Mouse (Mus musculus): ENCODE results near the gene Stac. TPM values are rescaled to one million over a fixed set of nuclear protein-coding genes. Genes with fewer than 3 reads are reported as not detected.
A peak's percentile ranks its signal among the peaks of the same experiment; 100 is the strongest.

Gene Stac
- 2.6 and 3.7 TPM in 2 replicates for polyA plus RNA-seq (2016; fragmentation: Nextera tagmentation; extraction: Ambion mirVana)

GRCm38 (mm10) chr9:111689680-111690483, at the start of gene Stac:
Stac (minus strand) TSS chr9:111690348.
- peak within 1 kb of the TSS; percentile 58 for H3K4me3 ChIP-seq
- H3K4me2 ChIP-seq (replicated peaks), result peak within 1 kb of the TSS; percentile 99
- no peaks in the 10 kb centered on the region for H3K9me3 ChIP-seq
- whole genome bisulfite sequencing, result 3% methylated on average over 60 of the region's 64 CpGs
- peak within 1 kb of the TSS; percentile 59 for H3K9ac ChIP-seq
- ATAC-seq (ENCODE audit: low FRiP score, low read depth), result peak; percentile 86
- H3K27ac ChIP-seq, result no peak within 1 kb of the TSS
- H3K36me3 ChIP-seq, result no peaks in the 10 kb centered on the region
- H3K27me3 ChIP-seq (replicated peaks), result peaks cover 19% of the 10 kb centered on the region
- H3K4me1 ChIP-seq, result peaks cover 11% of the 10 kb centered on the region; the same call in 1 of the 2 replicates

GRCm38 (mm10) chr9:111739431-111740245, 49.5 kb upstream of the Stac start:
- no peaks in the 10 kb centered on the region for H3K9me3 ChIP-seq
- H3K4me1 ChIP-seq, result no peaks in the 10 kb centered on the region
- H3K9ac ChIP-seq, result no peak overlapping the region
- no peaks in the 10 kb centered on the region for H3K27me3 ChIP-seq (replicated peaks)
- H3K27ac ChIP-seq, result no peak overlapping the region
- H3K36me3 ChIP-seq, result no peaks in the 10 kb centered on the region
- WGBS, result 66% methylated on average over 10 of the region's 10 CpGs
- H3K4me2 ChIP-seq (replicated peaks), result no peak overlapping the region
- no peak overlapping the region for H3K4me3 ChIP-seq
- ATAC-seq (ENCODE audit: low FRiP score, low read depth), result 0 out of 2 replicates have a peak, but pooled peaks have one; percentile 33

GRCm38 (mm10) chr9:111739026-111739425, 48.9 kb upstream of the Stac start:
- Histone ChIP-seq H3K9ac (no peak overlapping the region), H3K4me1 (no peaks in the 10 kb centered on the region), H3K27ac (no peak overlapping the region), H3K36me3 (no peaks in the 10 kb centered on the region), H3K4me2 (replicated peaks) (no peak overlapping the region), H3K9me3 (no peaks in the 10 kb centered on the region), H3K4me3 (no peak overlapping the region), H3K27me3 (replicated peaks) (no peaks in the 10 kb centered on the region)
- no peak for ATAC-seq (ENCODE audit: low FRiP score, low read depth)
- WGBS, result 64% methylated on average over 3 of the region's 3 CpGs

- Histone ChIP-seq H3K4me2 (replicated peaks) (no peak overlapping the region), H3K4me1 (no peaks in the 10 kb centered on the region), H3K36me3 (no peaks in the 10 kb centered on the region), H3K27me3 (replicated peaks) (no peaks in the 10 kb centered on the region), H3K9ac (no peak overlapping the region), H3K27ac (no peak overlapping the region), H3K4me3 (no peak overlapping the region), H3K9me3 (no peaks in the 10 kb centered on the region)
- WGBS, result 79% methylated on average over 2 of the region's 2 CpGs
- ATAC-seq (ENCODE audit: low FRiP score, low read depth), result no peak
Measured at GRCm38 (mm10) chr9:111737796-111738195, 47.6 kb upstream of the Stac start.

- WGBS, result 77% methylated on average over 3 of the region's 3 CpGs
- H3K4me1 ChIP-seq, result no peaks in the 10 kb centered on the region
- H3K9me3 ChIP-seq, result no peaks in the 10 kb centered on the region
- H3K4me2 ChIP-seq (replicated peaks), result no peak overlapping the region
- no peaks in the 10 kb centered on the region for H3K36me3 ChIP-seq
- no peak overlapping the region for H3K27ac ChIP-seq
- ATAC-seq (ENCODE audit: low FRiP score, low read depth), result no peak
- no peak overlapping the region for H3K9ac ChIP-seq
- H3K27me3 ChIP-seq (replicated peaks), result no peaks in the 10 kb centered on the region
- H3K4me3 ChIP-seq, result no peak overlapping the region
Measured at GRCm38 (mm10) chr9:111735931-111736330, 45.8 kb upstream of the Stac start.

GRCm38 (mm10) chr9:111731939-111732670, 42.0 kb upstream of the Stac start:
- Histone ChIP-seq H3K27ac (no peak overlapping the region), H3K4me1 (no peaks in the 10 kb centered on the region), H3K9ac (no peak overlapping the region), H3K27me3 (replicated peaks) (no peaks in the 10 kb centered on the region), H3K4me2 (replicated peaks) (no peak overlapping the region), H3K36me3 (no peaks in the 10 kb centered on the region), H3K4me3 (no peak overlapping the region), H3K9me3 (no peaks in the 10 kb centered on the region)
- WGBS, result 78% methylated on average over 9 of the region's 9 CpGs
- ATAC-seq (ENCODE audit: low FRiP score, low read depth), result no peak

- 31% methylated on average over 5 of the region's 5 CpGs for WGBS
- Histone ChIP-seq H3K4me3 (no peak overlapping the region), H3K9ac (no peak overlapping the region), H3K9me3 (no peaks in the 10 kb centered on the region), H3K27ac (no peak overlapping the region), H3K4me1 (0 out of 2 replicates have a peak, but pooled peaks cover 3% of the 10 kb centered on the region), H3K4me2 (replicated peaks) (no peak overlapping the region), H3K27me3 (replicated peaks) (no peaks in the 10 kb centered on the region), H3K36me3 (no peaks in the 10 kb centered on the region)
- ATAC-seq (ENCODE audit: low FRiP score, low read depth), result no peak
Measured at GRCm38 (mm10) chr9:111724981-111725593, 34.9 kb upstream of the Stac start.

- no peak overlapping the region for H3K27ac ChIP-seq
Measured at GRCm38 (mm10) chr9:111714457-111714856, 24.3 kb upstream of the Stac start.

GRCm38 (mm10) chr9:111700101-111700500, 10.0 kb upstream of the Stac start:
- Histone ChIP-seq H3K36me3 (no peaks in the 10 kb centered on the region), H3K4me2 (replicated peaks) (no peak overlapping the region), H3K9ac (no peak overlapping the region), H3K9me3 (no peaks in the 10 kb centered on the region), H3K4me3 (no peak overlapping the region), H3K27me3 (replicated peaks) (no peaks in the 10 kb centered on the region), H3K27ac (no peak overlapping the region), H3K4me1 (no peaks in the 10 kb centered on the region)
- WGBS, result 42% methylated on average over 2 of the region's 2 CpGs
- no peak for ATAC-seq (ENCODE audit: low FRiP score, low read depth)

More at GRCm38 (mm10) chr9:111714457-111714856, 24.3 kb upstream of the Stac start:
- no peak for ATAC-seq (ENCODE audit: low FRiP score, low read depth)
- H3K36me3 ChIP-seq, result no peaks in the 10 kb centered on the region
- no peaks in the 10 kb centered on the region for H3K9me3 ChIP-seq
- no peak overlapping the region for H3K4me2 ChIP-seq (replicated peaks)
- no peak overlapping the region for H3K4me3 ChIP-seq
- WGBS, result 75% methylated on average over 3 of the region's 3 CpGs
- no peak overlapping the region for H3K9ac ChIP-seq
- H3K4me1 ChIP-seq, result no peaks in the 10 kb centered on the region
- no peaks in the 10 kb centered on the region for H3K27me3 ChIP-seq (replicated peaks)

- peak; percentile 41 for ATAC-seq (ENCODE audit: low FRiP score, low read depth)
- H3K4me1 ChIP-seq, result peaks cover 11% of the 10 kb centered on the region; the same call in 1 of the 2 replicates
- peak overlapping the region; percentile 58 for H3K4me3 ChIP-seq
- no peaks in the 10 kb centered on the region for H3K9me3 ChIP-seq
- no peak overlapping the region for H3K27ac ChIP-seq
- 2% methylated on average over 6 of the region's 6 CpGs for WGBS
- H3K9ac ChIP-seq, result peak overlapping the region; percentile 59
- peaks cover 19% of the 10 kb centered on the region for H3K27me3 ChIP-seq (replicated peaks)
- peak overlapping the region; percentile 99 for H3K4me2 ChIP-seq (replicated peaks)
- no peaks in the 10 kb centered on the region for H3K36me3 ChIP-seq
Measured at GRCm38 (mm10) chr9:111690484-111690855, 322 bp upstream of the Stac start.

GRCm38 (mm10) chr9:111689146-111689545, 1.0 kb downstream of the Stac start:
- Histone ChIP-seq H3K4me1 (peaks cover 11% of the 10 kb centered on the region; the same call in 1 of the 2 replicates), H3K9me3 (no peaks in the 10 kb centered on the region), H3K4me3 (no peak overlapping the region), H3K36me3 (no peaks in the 10 kb centered on the region), H3K4me2 (replicated peaks) (peak overlapping the region; percentile 99; the same call in 1 of the 2 replicates), H3K27ac (no peak overlapping the region), H3K9ac (no peak overlapping the region), H3K27me3 (replicated peaks) (peaks cover 19% of the 10 kb centered on the region)
- ATAC-seq (ENCODE audit: low FRiP score, low read depth), result no peak
- WGBS, result 90% methylated on average over 11 of the region's 11 CpGs

Data from neural tube, embryonic 12.5 days (tissue).